Mouse (Mus musculus) forebrain, embryonic 14.5 days (tissue): Measurements from ENCODE around the gene Fstl5. TPM values are rescaled to one million over a fixed set of nuclear protein-coding genes. Genes with fewer than 3 reads are reported as not detected.

ENCODE experiments used
- ATAC-seq: fragments of 200-750 bp; cut with Nextera tagmentation; 2 replicates; pipeline ENCODE4 v1.8.0; 2017; ENCODE audit warnings: mild to moderate bottlenecking, moderate library complexity
- DNase-seq: peaks from one replicate; pipeline ENCODE4 v3.0.0-alpha.2; 2015; ENCODE audit warnings: low spot score
- H3K27ac ChIP-seq: fragments of 300-500 bp; sonication (generic); 2 replicates; pipeline ENCODE4 v1.5.1; 2014; ENCODE audit warnings: low read depth, mild to moderate bottlenecking, control low read depth, low read length, moderate library complexity
- H3K27me3 ChIP-seq: fragments of 300-500 bp; sonication (generic); replicated peaks from 2 replicates; pipeline ENCODE4 v1.6.1; 2014; ENCODE audit warnings: low read length, control low read depth, mixed read lengths; ENCODE audit not compliant: control insufficient read depth, insufficient read depth
- H3K36me3 ChIP-seq: fragments of 300-500 bp; sonication (generic); 2 replicates; pipeline ENCODE4 v1.6.1; 2014; ENCODE audit warnings: low read length, control low read depth; ENCODE audit not compliant: control insufficient read depth, insufficient read depth
- H3K4me1 ChIP-seq: fragments of 300-500 bp; sonication (generic); 2 replicates; pipeline ENCODE4 v1.6.1; 2014; ENCODE audit warnings: antibody characterized with exemption, low read length, control low read depth; ENCODE audit not compliant: control insufficient read depth, insufficient read depth
- H3K4me2 ChIP-seq: fragments of 300-500 bp; sonication (generic); 2 replicates; pipeline ENCODE4 v1.6.1; 2014; ENCODE audit warnings: mild to moderate bottlenecking, control low read depth, low read length
- H3K4me3 ChIP-seq: fragments of 300-500 bp; sonication (generic); 2 replicates; pipeline ENCODE4 v1.5.1; 2014; ENCODE audit warnings: low read depth, low read length, control low read depth
- H3K9ac ChIP-seq: fragments of 300-500 bp; sonication (generic); 2 replicates; pipeline ENCODE4 v1.6.1; 2014; ENCODE audit warnings: mild to moderate bottlenecking, low read length, control low read depth, moderate library complexity
- H3K9me3 ChIP-seq: fragments of 300-500 bp; sonication (generic); replicated peaks from 2 replicates; pipeline ENCODE4 v1.6.1; 2016; ENCODE audit warnings: low read length, control low read depth, mixed read lengths; ENCODE audit not compliant: control insufficient read depth
- WGBS: fragments of 180-500 bp; shearing (Covaris S2); extraction: QIAGEN DNeasy Blood & Tissue Kit; methylation state at CpG from one replicate; pipeline ENCODE4 v1.1.7; 2014; 5-methylcytosine and 5-hydroxymethylcytosine counted together
- polyA plus RNA-seq: library from polyadenylated mRNA; unstranded; fragments of >200 nt; fragmentation: Nextera tagmentation; extraction: Ambion mirVana; gene quantifications from 2 replicates; pipeline ENCODE4 v1.2.1, GENCODE M21; 2014

The Fstl5 gene
- polyA plus RNA-seq: 37.3 and 44.0 TPM in 2 replicates

- H3K36me3 ChIP-seq: no peaks in the 10 kb centered on the region
- WGBS: under 1% methylated on average over 28 of the region's 28 CpGs
- H3K4me1 ChIP-seq: no peaks in the 10 kb centered on the region; the same call in 1 of the 2 replicates
- H3K27me3 ChIP-seq: no peaks in the 10 kb centered on the region
- H3K4me2 ChIP-seq: peak within 1 kb of the TSS; percentile 65
- H3K27ac ChIP-seq: no peak within 1 kb of the TSS; the same call in 1 of the 2 replicates
- H3K9ac ChIP-seq: peak within 1 kb of the TSS; percentile 63
- DNase-seq (peak; percentile 92), ATAC-seq (peak; percentile 95)
- peak within 1 kb of the TSS; percentile 47 for H3K4me3 ChIP-seq
- no peaks in the 10 kb centered on the region for H3K9me3 ChIP-seq
Measured at GRCm38 (mm10) chr3:76074060-76074707, at the start of gene Fstl5. Fstl5 (plus strand) TSS chr3:76074270.

GRCm38 (mm10) chr3:76025523-76025922 lies 48.5 kb upstream of the Fstl5 start:
- no peak for DNase-seq
- no peak overlapping the region for H3K4me2 ChIP-seq
- H3K36me3 ChIP-seq: no peaks in the 10 kb centered on the region
- no peak overlapping the region for H3K4me3 ChIP-seq
- H3K4me1 ChIP-seq: no peaks in the 10 kb centered on the region
- H3K27me3 ChIP-seq: no peaks in the 10 kb centered on the region
- H3K9me3 ChIP-seq: no peaks in the 10 kb centered on the region
- H3K27ac ChIP-seq: no peak overlapping the region
- H3K9ac ChIP-seq: no peak overlapping the region
- ATAC-seq: no peak

GRCm38 (mm10) chr3:76051124-76051523 lies 22.9 kb upstream of the Fstl5 start:
- WGBS: 81% methylated on average over 3 of the region's 3 CpGs
- no peak for ATAC-seq
- Histone ChIP-seq H3K27ac (no peak overlapping the region), H3K36me3 (no peaks in the 10 kb centered on the region), H3K9ac (no peak overlapping the region), H3K4me3 (no peak overlapping the region), H3K27me3 (no peaks in the 10 kb centered on the region), H3K4me2 (no peak overlapping the region), H3K9me3 (no peaks in the 10 kb centered on the region), H3K4me1 (no peaks in the 10 kb centered on the region)
- no peak for DNase-seq

GRCm38 (mm10) chr3:76061996-76062395 lies 12.1 kb upstream of the Fstl5 start:
- Histone ChIP-seq H3K9ac (no peak overlapping the region), H3K9me3 (no peaks in the 10 kb centered on the region), H3K36me3 (no peaks in the 10 kb centered on the region), H3K4me3 (no peak overlapping the region), H3K27me3 (no peaks in the 10 kb centered on the region), H3K4me1 (no peaks in the 10 kb centered on the region), H3K27ac (no peak overlapping the region), H3K4me2 (no peak overlapping the region)
- ATAC-seq (no peak), DNase-seq (no peak)
- WGBS: 94% methylated on average over 1 of the region's 1 CpGs

GRCm38 (mm10) chr3:76067920-76068319 lies 6.2 kb upstream of the Fstl5 start:
- DNase-seq: peak; percentile 96

GRCm38 (mm10) chr3:76072826-76073225 lies 1.2 kb upstream of the Fstl5 start:
- no peak overlapping the region for H3K4me3 ChIP-seq
- WGBS: 36% methylated on average over 7 of the region's 7 CpGs
- ATAC-seq (no peak), DNase-seq (peak; percentile 37)
- no peaks in the 10 kb centered on the region for H3K36me3 ChIP-seq
- no peak overlapping the region for H3K4me2 ChIP-seq
- no peaks in the 10 kb centered on the region for H3K27me3 ChIP-seq
- H3K4me1 ChIP-seq: no peaks in the 10 kb centered on the region; the same call in 1 of the 2 replicates
- H3K9me3 ChIP-seq: no peaks in the 10 kb centered on the region
- no peak overlapping the region for H3K9ac ChIP-seq
- no peak overlapping the region for H3K27ac ChIP-seq

More at GRCm38 (mm10) chr3:76067920-76068319, 6.2 kb upstream of the Fstl5 start:
- H3K4me3 ChIP-seq: no peak overlapping the region
- H3K4me1 ChIP-seq: no peaks in the 10 kb centered on the region; the same call in 1 of the 2 replicates
- WGBS: 4% methylated on average over 3 of the region's 3 CpGs
- H3K27ac ChIP-seq: no peak overlapping the region
- H3K9me3 ChIP-seq: no peaks in the 10 kb centered on the region
- no peaks in the 10 kb centered on the region for H3K36me3 ChIP-seq
- H3K4me2 ChIP-seq: no peak overlapping the region
- no peak overlapping the region for H3K9ac ChIP-seq
- H3K27me3 ChIP-seq: no peaks in the 10 kb centered on the region
- ATAC-seq: peak; percentile 79

- peak; percentile 13 for DNase-seq
Measured at GRCm38 (mm10) chr3:76140445-76140844, 66.4 kb downstream of the Fstl5 start.

GRCm38 (mm10) chr3:76147846-76148245 lies 73.8 kb downstream of the Fstl5 start:
- Histone ChIP-seq H3K9me3 (no peaks in the 10 kb centered on the region), H3K4me1 (no peaks in the 10 kb centered on the region), H3K4me3 (no peak overlapping the region), H3K27me3 (no peaks in the 10 kb centered on the region), H3K9ac (no peak overlapping the region), H3K36me3 (no peaks in the 10 kb centered on the region), H3K4me2 (no peak overlapping the region), H3K27ac (no peak overlapping the region)
- 96% methylated on average over 11 of the region's 11 CpGs for WGBS
- no peak for ATAC-seq
- DNase-seq: no peak

More at GRCm38 (mm10) chr3:76140445-76140844, 66.4 kb downstream of the Fstl5 start:
- ATAC-seq: no peak
- Histone ChIP-seq H3K36me3 (no peaks in the 10 kb centered on the region), H3K27me3 (no peaks in the 10 kb centered on the region), H3K4me1 (no peaks in the 10 kb centered on the region), H3K9ac (no peak overlapping the region), H3K4me2 (no peak overlapping the region), H3K27ac (no peak overlapping the region), H3K9me3 (no peaks in the 10 kb centered on the region), H3K4me3 (no peak overlapping the region)
- 55% methylated on average over 1 of the region's 1 CpGs for WGBS

- Histone ChIP-seq H3K4me3 (no peak overlapping the region), H3K27me3 (no peaks in the 10 kb centered on the region), H3K9me3 (no peaks in the 10 kb centered on the region), H3K4me1 (no peaks in the 10 kb centered on the region), H3K4me2 (no peak overlapping the region), H3K36me3 (no peaks in the 10 kb centered on the region), H3K9ac (no peak overlapping the region), H3K27ac (no peak overlapping the region)
- no peak for ATAC-seq
- no peak for DNase-seq
- WGBS: 89% methylated on average over 2 of the region's 2 CpGs
Measured at GRCm38 (mm10) chr3:76238834-76239233, 164.8 kb downstream of the Fstl5 start.
